Mouse (Mus musculus): Measurements from ENCODE around the gene Gast. TPM values are rescaled to one million over a fixed set of nuclear protein-coding genes. Genes with fewer than 3 reads are reported as not detected.
"Not testable (repeated sequence)": the region's sequence is repeated elsewhere in the genome, so short reads cannot be mapped to it uniquely, and the experiment has no call there.

Gast gene
- polyA plus RNA-seq, 1 experiment from 2014 or later, result not detected

DNA sequence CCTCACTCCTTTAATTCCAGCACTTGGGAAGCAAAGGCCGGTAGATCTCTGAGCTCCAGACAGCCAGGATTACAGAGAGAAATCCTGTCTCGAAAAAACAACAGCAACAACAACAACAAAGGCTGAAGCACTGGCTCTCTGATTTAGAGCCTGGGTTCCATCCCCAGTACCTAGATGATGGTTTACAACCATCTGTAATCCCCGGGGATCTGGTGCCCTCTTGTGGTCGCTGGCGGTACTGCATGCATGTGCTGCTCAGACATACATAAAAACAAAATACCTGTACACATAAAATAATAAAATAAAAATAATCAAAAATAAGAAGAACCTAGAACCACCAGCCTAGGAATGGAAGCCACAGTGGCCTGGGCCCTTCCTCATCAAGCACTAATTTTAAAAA lies 33.9 kb upstream of the Gast start:
- H3K9me3 ChIP-seq (ENCODE audit: control insufficient read depth, low read length), result no peaks in the 10 kb centered on the region
- 8% methylated on average over 5 of the region's 5 CpGs for WGBS

DNA sequence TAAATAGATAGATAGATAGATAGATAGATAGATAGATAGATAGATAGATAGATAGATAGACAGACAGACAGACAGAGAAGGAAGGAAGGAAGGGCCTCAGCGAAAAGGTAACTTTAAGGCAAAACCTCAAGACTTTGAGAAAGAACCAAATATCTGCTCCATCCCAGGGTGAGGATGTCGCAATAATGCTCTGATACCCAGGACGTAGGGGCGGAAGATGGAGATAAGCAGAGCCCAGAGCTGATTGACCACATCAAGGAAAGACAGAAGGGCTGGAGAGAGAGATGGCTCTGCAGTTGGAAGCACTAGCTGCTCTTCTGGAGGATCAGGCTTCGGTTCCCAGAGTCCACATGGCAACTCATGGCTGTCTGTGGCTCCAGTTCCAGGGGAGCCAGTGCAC lies 32.9 kb upstream of the Gast start:
- Histone ChIP-seq H3K27ac (ENCODE audit: low read depth, low read length) (no peak overlapping the region), H3K4me1 (ENCODE audit: control insufficient read depth, insufficient read depth, low read depth, low read length) (no peaks in the 10 kb centered on the region), H3K4me3 (ENCODE audit: low read length) (no peak overlapping the region), H3K27me3 (replicated peaks; ENCODE audit: control insufficient read depth, insufficient read depth, low read length) (no peaks in the 10 kb centered on the region), H3K36me3 (ENCODE audit: control insufficient read depth, insufficient read depth, low read length) (no peaks in the 10 kb centered on the region), H3K9me3 (ENCODE audit: control insufficient read depth, low read length) (no peaks in the 10 kb centered on the region), H3K9ac (ENCODE audit: low read depth, low read length) (no peak overlapping the region), H3K4me2 (ENCODE audit: low read length) (no peak overlapping the region)
- ATAC-seq, result no peak
- WGBS, result 95% methylated on average over 5 of the region's 5 CpGs

More for the DNA sequence above, 33.9 kb upstream of the Gast start:
- no peaks in the 10 kb centered on the region for H3K27me3 ChIP-seq (replicated peaks; ENCODE audit: control insufficient read depth, insufficient read depth, low read length)
- H3K4me2 ChIP-seq (ENCODE audit: low read length), result no peak overlapping the region
- no peak overlapping the region for H3K27ac ChIP-seq (ENCODE audit: low read depth, low read length)
- no peak for ATAC-seq
- H3K36me3 ChIP-seq (ENCODE audit: control insufficient read depth, insufficient read depth, low read length), result no peaks in the 10 kb centered on the region
- peaks cover under 1% of the 10 kb centered on the region; the same call in 1 of the 2 replicates for H3K4me1 ChIP-seq (ENCODE audit: control insufficient read depth, insufficient read depth, low read depth, low read length)
- H3K4me3 ChIP-seq (ENCODE audit: low read length), result no peak overlapping the region
- no peak overlapping the region for H3K9ac ChIP-seq (ENCODE audit: low read depth, low read length)

DNA sequence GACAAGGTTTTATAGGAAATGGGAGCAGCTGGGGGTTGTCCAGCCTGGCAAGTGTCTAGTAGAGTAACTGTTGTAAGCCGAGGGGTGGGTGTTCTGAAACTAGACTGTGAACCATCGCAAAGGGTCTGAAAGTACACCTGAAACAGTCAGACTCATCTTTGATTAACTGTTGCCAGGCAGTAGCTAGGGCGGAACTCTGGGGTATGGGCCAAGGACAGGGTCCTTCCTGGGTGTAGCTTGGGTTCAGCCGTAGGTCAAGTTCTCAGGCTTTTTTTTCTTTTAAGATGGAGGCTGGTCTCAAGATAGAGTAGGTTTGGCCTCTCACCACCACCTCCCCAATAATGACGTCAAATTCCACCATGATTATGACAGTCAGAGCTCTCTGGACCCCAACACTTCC lies 26.3 kb upstream of the Gast start:
- no peak for ATAC-seq
- H3K4me1 ChIP-seq (ENCODE audit: control insufficient read depth, insufficient read depth, low read depth, low read length), result no peaks in the 10 kb centered on the region; the same call in 1 of the 2 replicates
- H3K27ac ChIP-seq (ENCODE audit: low read depth, low read length), result no peak overlapping the region
- 95% methylated on average over 5 of the region's 5 CpGs for WGBS
- no peaks in the 10 kb centered on the region for H3K9me3 ChIP-seq (ENCODE audit: control insufficient read depth, low read length)
- H3K4me3 ChIP-seq (ENCODE audit: low read length), result no peak overlapping the region
- H3K36me3 ChIP-seq (ENCODE audit: control insufficient read depth, insufficient read depth, low read length), result no peaks in the 10 kb centered on the region
- no peak overlapping the region for H3K4me2 ChIP-seq (ENCODE audit: low read length)
- no peaks in the 10 kb centered on the region for H3K27me3 ChIP-seq (replicated peaks; ENCODE audit: control insufficient read depth, insufficient read depth, low read length)
- H3K9ac ChIP-seq (ENCODE audit: low read depth, low read length), result no peak overlapping the region

DNA sequence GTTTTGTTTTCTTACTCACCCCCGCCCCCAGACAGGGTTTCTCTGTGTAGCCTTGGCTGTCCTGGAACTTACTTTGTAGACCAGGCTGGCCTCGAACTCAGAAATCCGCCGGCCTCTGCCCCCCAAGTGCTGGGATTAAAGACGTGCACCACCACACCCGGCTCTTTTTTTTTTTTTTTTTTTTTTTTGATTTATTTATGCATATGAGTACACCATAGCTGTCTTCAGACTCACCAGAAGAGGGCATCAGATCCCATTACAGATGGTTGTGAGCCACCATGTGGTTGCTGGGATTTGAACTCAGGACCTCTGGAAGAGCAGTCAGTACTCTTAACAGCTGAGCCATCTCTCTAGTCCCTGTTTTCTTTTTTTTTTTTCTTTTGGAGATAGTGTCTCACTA lies 25.5 kb upstream of the Gast start:
- not testable (repeated sequence) for H3K27ac ChIP-seq (ENCODE audit: low read depth, low read length); ATAC-seq; H3K27me3 ChIP-seq (replicated peaks; ENCODE audit: control insufficient read depth, insufficient read depth, low read length); H3K4me2 ChIP-seq (ENCODE audit: low read length); H3K36me3 ChIP-seq (ENCODE audit: control insufficient read depth, insufficient read depth, low read length); H3K4me1 ChIP-seq (ENCODE audit: control insufficient read depth, insufficient read depth, low read depth, low read length); H3K9me3 ChIP-seq (ENCODE audit: control insufficient read depth, low read length); H3K4me3 ChIP-seq (ENCODE audit: low read length); H3K9ac ChIP-seq (ENCODE audit: low read depth, low read length)
- WGBS, result 93% methylated on average over 6 of the region's 6 CpGs

DNA sequence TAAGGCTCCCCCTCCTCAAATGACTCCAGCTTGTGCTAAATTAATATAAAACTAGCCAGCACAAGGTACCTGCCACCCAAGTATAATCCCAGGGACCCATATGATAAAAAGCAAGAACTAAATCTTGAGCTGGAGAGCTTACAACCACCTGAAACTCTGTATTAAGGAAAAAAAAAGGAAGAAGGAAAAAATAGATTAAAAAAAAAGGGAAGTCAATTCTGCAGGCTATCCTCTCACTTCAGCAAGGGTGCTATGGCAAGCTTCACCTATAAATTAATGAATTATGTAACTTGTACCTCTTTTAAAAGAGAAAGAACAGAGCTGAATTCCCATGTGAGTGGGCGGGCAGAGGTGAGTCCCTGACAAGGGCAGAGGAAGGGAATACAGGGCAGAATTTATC lies 22.6 kb upstream of the Gast start:
- Histone ChIP-seq H3K4me2 (ENCODE audit: low read length) (no peak overlapping the region), H3K9ac (ENCODE audit: low read depth, low read length) (no peak overlapping the region), H3K9me3 (ENCODE audit: control insufficient read depth, low read length) (no peaks in the 10 kb centered on the region), H3K4me3 (ENCODE audit: low read length) (no peak overlapping the region), H3K4me1 (ENCODE audit: control insufficient read depth, insufficient read depth, low read depth, low read length) (no peaks in the 10 kb centered on the region; the same call in 1 of the 2 replicates), H3K36me3 (ENCODE audit: control insufficient read depth, insufficient read depth, low read length) (no peaks in the 10 kb centered on the region), H3K27me3 (replicated peaks; ENCODE audit: control insufficient read depth, insufficient read depth, low read length) (no peaks in the 10 kb centered on the region), H3K27ac (ENCODE audit: low read depth, low read length) (no peak overlapping the region)
- no peak for ATAC-seq
- WGBS, result 43% methylated on average over 1 of the region's 1 CpGs

DNA sequence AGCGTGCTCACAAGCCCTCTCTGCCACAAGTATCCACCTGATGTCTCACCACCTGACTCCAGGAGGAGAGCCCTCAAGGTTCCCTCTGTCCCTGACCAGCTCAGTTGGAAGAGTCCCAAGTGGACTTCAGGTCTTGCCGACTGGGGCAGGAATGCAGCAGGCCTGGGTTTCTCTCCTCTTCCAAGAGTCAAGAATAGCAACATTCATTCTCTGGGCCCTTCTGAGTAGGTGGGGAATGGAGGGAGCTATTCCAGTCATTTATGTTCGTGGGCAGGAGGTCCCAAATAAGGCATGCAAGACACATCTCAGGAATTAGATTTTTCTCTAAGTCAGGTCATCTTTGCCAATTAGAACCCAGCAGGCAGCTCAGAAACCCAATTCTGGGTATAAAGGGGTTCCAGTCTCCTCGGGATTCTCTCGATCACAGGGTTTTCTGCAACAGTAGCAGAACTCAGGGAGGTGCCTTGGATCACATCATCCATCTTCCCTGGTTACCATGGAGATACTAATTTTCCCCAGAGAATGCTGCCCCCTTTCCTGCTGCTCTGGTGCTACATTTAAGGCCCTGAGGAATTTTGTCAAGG lies 22.0 kb upstream of the Gast start:
- peak; percentile 43; the same call in 1 of the 2 replicates for ATAC-seq
- 13% methylated on average over 5 of the region's 5 CpGs for WGBS

DNA sequence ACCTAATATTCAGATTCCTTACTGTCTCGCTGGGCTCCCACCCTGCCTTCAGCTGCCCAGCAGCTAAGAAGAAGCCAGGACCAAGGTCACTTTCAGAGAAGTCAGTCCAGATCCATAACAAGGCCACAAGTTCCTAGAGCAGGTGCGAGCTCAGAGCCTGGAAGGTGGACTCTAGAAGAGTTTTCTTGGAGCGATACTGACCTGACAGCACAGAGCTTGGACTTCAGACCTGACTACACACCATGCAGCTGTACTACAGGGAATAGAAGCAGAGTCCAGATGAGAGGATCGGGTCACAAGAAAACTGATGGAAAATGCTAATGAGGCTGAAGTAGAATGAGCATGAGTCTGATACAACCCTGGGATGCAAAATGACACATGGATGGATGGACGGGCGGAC lies 20.8 kb upstream of the Gast start:
- Histone ChIP-seq H3K27me3 (replicated peaks; ENCODE audit: control insufficient read depth, insufficient read depth, low read length) (no peaks in the 10 kb centered on the region), H3K4me3 (ENCODE audit: low read length) (no peak overlapping the region), H3K4me1 (ENCODE audit: control insufficient read depth, insufficient read depth, low read depth, low read length) (no peaks in the 10 kb centered on the region; the same call in 1 of the 2 replicates), H3K36me3 (ENCODE audit: control insufficient read depth, insufficient read depth, low read length) (no peaks in the 10 kb centered on the region), H3K4me2 (ENCODE audit: low read length) (no peak overlapping the region), H3K27ac (ENCODE audit: low read depth, low read length) (no peak overlapping the region), H3K9me3 (ENCODE audit: control insufficient read depth, low read length) (no peaks in the 10 kb centered on the region), H3K9ac (ENCODE audit: low read depth, low read length) (no peak overlapping the region)
- WGBS, result 89% methylated on average over 6 of the region's 6 CpGs
- no peak for ATAC-seq

More for the DNA sequence above, 22.0 kb upstream of the Gast start:
- no peak overlapping the region for H3K9ac ChIP-seq (ENCODE audit: low read depth, low read length)
- H3K36me3 ChIP-seq (ENCODE audit: control insufficient read depth, insufficient read depth, low read length), result no peaks in the 10 kb centered on the region
- H3K9me3 ChIP-seq (ENCODE audit: control insufficient read depth, low read length), result no peaks in the 10 kb centered on the region
- no peaks in the 10 kb centered on the region; the same call in 1 of the 2 replicates for H3K4me1 ChIP-seq (ENCODE audit: control insufficient read depth, insufficient read depth, low read depth, low read length)
- H3K27ac ChIP-seq (ENCODE audit: low read depth, low read length), result peak overlapping the region; percentile 34; the same call in 1 of the 2 replicates
- H3K4me3 ChIP-seq (ENCODE audit: low read length), result no peak overlapping the region
- no peak overlapping the region for H3K4me2 ChIP-seq (ENCODE audit: low read length)
- no peaks in the 10 kb centered on the region for H3K27me3 ChIP-seq (replicated peaks; ENCODE audit: control insufficient read depth, insufficient read depth, low read length)

DNA sequence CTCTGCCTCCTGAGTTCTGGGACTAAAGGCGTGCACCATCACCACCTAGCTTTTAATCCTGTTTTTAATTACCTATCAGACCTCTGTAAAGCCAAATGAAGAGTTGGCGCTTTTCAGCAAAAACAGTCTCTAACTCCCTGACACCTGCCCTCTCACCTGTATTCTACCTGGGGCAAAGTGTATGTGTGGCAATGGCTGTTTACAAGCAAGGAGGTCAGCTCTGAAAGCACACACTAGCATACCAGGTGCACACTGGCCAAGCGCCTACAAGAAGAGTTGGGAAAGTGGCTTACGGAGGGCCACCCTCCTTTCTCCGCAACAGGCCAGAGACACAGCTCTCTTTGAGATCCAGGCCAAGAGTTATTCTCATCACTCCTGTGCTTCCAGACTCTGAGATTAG lies 18.8 kb upstream of the Gast start:
- no peaks in the 10 kb centered on the region for H3K9me3 ChIP-seq (ENCODE audit: control insufficient read depth, low read length)
- H3K27ac ChIP-seq (ENCODE audit: low read depth, low read length), result no peak overlapping the region
- 89% methylated on average over 5 of the region's 5 CpGs for WGBS
- H3K36me3 ChIP-seq (ENCODE audit: control insufficient read depth, insufficient read depth, low read length), result no peaks in the 10 kb centered on the region
- no peak overlapping the region for H3K4me3 ChIP-seq (ENCODE audit: low read length)
- H3K9ac ChIP-seq (ENCODE audit: low read depth, low read length), result no peak overlapping the region
- no peaks in the 10 kb centered on the region for H3K27me3 ChIP-seq (replicated peaks; ENCODE audit: control insufficient read depth, insufficient read depth, low read length)
- no peaks in the 10 kb centered on the region; the same call in 1 of the 2 replicates for H3K4me1 ChIP-seq (ENCODE audit: control insufficient read depth, insufficient read depth, low read depth, low read length)
- no peak for ATAC-seq
- H3K4me2 ChIP-seq (ENCODE audit: low read length), result no peak overlapping the region

DNA sequence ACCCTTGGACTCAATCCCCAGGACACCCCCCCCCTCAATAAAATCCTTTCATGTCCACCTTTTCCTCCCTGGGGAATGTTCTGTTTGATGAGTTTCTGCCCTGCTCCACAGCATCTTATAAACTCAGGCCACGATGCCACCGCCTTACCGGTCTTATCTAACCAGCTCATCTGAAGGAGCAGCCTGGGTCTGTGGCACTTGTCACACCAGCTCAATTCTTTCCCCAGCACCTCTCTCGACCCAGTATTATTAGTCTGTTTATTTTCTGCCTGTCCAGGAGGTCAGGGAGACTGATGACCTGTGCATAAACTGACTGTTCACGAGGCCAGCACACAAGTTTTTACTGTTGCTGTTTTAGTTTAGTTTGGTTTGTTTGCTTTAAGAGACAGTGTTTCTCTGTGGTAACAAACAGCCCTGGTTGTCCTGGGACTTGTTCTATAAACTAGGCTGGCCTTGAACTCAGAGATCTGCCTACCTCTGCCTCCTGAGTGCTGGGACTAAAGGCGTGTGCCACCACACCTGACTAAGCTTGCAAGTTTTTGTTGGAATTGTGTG lies 16.3 kb upstream of the Gast start:
- Histone ChIP-seq H3K27ac (ENCODE audit: low read depth, low read length) (no peak overlapping the region), H3K27me3 (replicated peaks; ENCODE audit: control insufficient read depth, insufficient read depth, low read length) (no peaks in the 10 kb centered on the region), H3K36me3 (ENCODE audit: control insufficient read depth, insufficient read depth, low read length) (peaks cover 12% of the 10 kb centered on the region), H3K4me1 (ENCODE audit: control insufficient read depth, insufficient read depth, low read depth, low read length) (peaks cover 8% of the 10 kb centered on the region), H3K9me3 (ENCODE audit: control insufficient read depth, low read length) (no peaks in the 10 kb centered on the region), H3K4me3 (ENCODE audit: low read length) (no peak overlapping the region), H3K9ac (ENCODE audit: low read depth, low read length) (no peak overlapping the region), H3K4me2 (ENCODE audit: low read length) (no peak overlapping the region)
- no peak for ATAC-seq
- 82% methylated on average over 6 of the region's 6 CpGs for WGBS
